Mouse (Mus musculus) midbrain, postnatal 0 days (tissue): ENCODE results near the gene Ptgs2. TPM values are rescaled to one million over a fixed set of nuclear protein-coding genes. Genes with fewer than 3 reads are reported as not detected.

Source experiments
- ATAC-seq: fragments of 200-750 bp; cut with Nextera tagmentation; 2 replicates; pipeline ENCODE4 v1.8.0; 2017; ENCODE audit warnings: moderate number of reproducible peaks, mild to moderate bottlenecking, moderate TSS enrichment, moderate library complexity; ENCODE audit not compliant: low FRiP score
- DNase-seq: peaks from one replicate; pipeline ENCODE4 v3.0.0-alpha.2; 2015; ENCODE audit warnings: low spot score
- H3K27ac ChIP-seq: fragments of 300-500 bp; sonication (generic); 2 replicates; pipeline ENCODE4 v1.5.1; 2014; ENCODE audit warnings: low read depth, mild to moderate bottlenecking, low read length, mixed read lengths
- H3K27me3 ChIP-seq: fragments of 300-500 bp; sonication (generic); 2 replicates; pipeline ENCODE4 v1.6.1; 2014; ENCODE audit warnings: low read length, control low read depth, mixed read lengths; ENCODE audit not compliant: insufficient read depth
- H3K36me3 ChIP-seq: fragments of 300-500 bp; sonication (generic); 2 replicates; pipeline ENCODE4 v1.6.1; 2014; ENCODE audit warnings: low read length, control low read depth, mixed read lengths; ENCODE audit not compliant: insufficient read depth
- H3K4me1 ChIP-seq: fragments of 300-500 bp; sonication (generic); 2 replicates; pipeline ENCODE4 v1.6.1; 2014; ENCODE audit warnings: mild to moderate bottlenecking, control low read depth, antibody characterized with exemption, low read length, mixed read lengths; ENCODE audit not compliant: insufficient read depth
- H3K4me2 ChIP-seq: fragments of 300-500 bp; sonication (generic); 2 replicates; pipeline ENCODE4 v1.6.1; 2014; ENCODE audit warnings: low read depth, mild to moderate bottlenecking, low read length, mixed read lengths; ENCODE audit not compliant: poor library complexity, severe bottlenecking
- H3K4me3 ChIP-seq: fragments of 300-500 bp; sonication (generic); 2 replicates; pipeline ENCODE4 v1.5.1; 2014; ENCODE audit warnings: low read depth, mild to moderate bottlenecking, low read length, moderate library complexity
- H3K9ac ChIP-seq: fragments of 300-500 bp; sonication (generic); replicated peaks from 2 replicates; pipeline ENCODE4 v1.6.1; 2014; ENCODE audit warnings: mild to moderate bottlenecking, low read length, moderate library complexity, mixed read lengths; ENCODE audit not compliant: poor library complexity, severe bottlenecking
- H3K9me3 ChIP-seq: fragments of 300-500 bp; sonication (generic); 2 replicates; pipeline ENCODE4 v1.6.1; 2016; ENCODE audit warnings: low read length, control low read depth
- CTCF ChIP-seq: IDR thresholded peaks from 2 replicates; pipeline ENCODE4 v1.5.1; 2016; ENCODE audit warnings: antibody characterized with exemption, mild to moderate bottlenecking
- WGBS: fragments of 180-500 bp; shearing (Covaris S2); extraction: QIAGEN DNeasy Blood & Tissue Kit; methylation state at CpG from one replicate; pipeline ENCODE4 v1.1.7; 2014; 5-methylcytosine and 5-hydroxymethylcytosine counted together
- polyA plus RNA-seq: library from polyadenylated mRNA; unstranded; fragments of >200 nt; fragmentation: Nextera tagmentation; extraction: Ambion mirVana; gene quantifications from 2 replicates; pipeline ENCODE4 v1.2.1, GENCODE M21; 2015
- total RNA-seq: library from RNA; depleted of rRNA; stranded (reverse); fragments of >200 nt; gene quantifications from 2 replicates; pipeline ENCODE4 v1.2.3, GENCODE M21; 2014

Ptgs2 gene
- total and polyA plus RNA-seq, 2 experiments from 2014 or later = 0.05 to 0.49 TPM

DNA sequence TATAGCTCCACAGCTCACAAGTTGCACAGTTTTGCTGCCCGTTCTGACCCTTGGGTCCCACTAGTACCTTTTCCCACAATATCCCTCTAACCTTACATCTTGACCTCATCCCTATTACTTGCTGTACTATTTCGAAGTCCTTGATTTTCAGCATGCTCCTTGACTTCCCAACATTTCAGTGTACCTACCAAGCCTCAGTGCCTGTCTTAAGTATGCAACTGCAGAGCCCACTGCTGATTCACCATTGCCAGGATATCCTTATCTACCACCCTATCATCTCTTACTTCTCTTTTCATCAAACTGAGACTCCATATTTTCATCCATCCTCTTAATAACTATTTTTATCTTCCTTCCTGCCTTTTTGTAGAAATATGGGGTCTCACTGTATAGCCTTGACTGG lies 9.8 kb downstream of the Ptgs2 start:
- WGBS = 77% methylated on average over 2 of the region's 2 CpGs
- no peak for TF ChIP-seq CTCF
- DNase-seq (no peak), ATAC-seq (no peak)
- Histone ChIP-seq H3K4me3 (no peak overlapping the region), H3K36me3 (no peaks in the 10 kb centered on the region), H3K4me1 (no peaks in the 10 kb centered on the region), H3K9me3 (no peaks in the 10 kb centered on the region), H3K4me2 (no peak overlapping the region), H3K9ac (no peak overlapping the region), H3K27me3 (no peaks in the 10 kb centered on the region), H3K27ac (no peak overlapping the region)

DNA sequence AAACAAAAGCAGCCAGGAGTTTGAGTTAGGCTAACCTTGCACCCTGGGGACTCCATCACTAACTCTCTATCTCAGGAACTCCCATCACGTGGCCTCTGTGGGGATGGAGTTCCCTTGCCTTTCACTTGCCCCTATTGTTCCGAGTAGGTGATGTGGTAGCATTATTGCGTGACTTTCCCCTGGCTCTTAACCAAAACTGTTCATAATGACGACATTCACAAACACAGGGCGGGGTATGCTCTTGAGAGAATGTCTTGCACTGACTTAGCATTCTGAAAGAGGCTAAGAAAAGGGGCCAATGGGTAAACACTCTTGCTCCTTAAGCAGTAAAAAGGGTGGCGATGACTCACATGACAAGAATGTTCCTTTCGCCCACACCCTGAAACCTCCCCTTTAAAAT lies 15.5 kb downstream of the Ptgs2 start:
- no peak overlapping the region for H3K27ac ChIP-seq
- no peak overlapping the region for H3K4me3 ChIP-seq
- 66% methylated on average over 7 of the region's 7 CpGs for WGBS
- no peaks in the 10 kb centered on the region for H3K27me3 ChIP-seq
- no peaks in the 10 kb centered on the region for H3K4me1 ChIP-seq
- DNase-seq (no peak), ATAC-seq (no peak)
- H3K9me3 ChIP-seq = no peaks in the 10 kb centered on the region
- H3K9ac ChIP-seq = no peak overlapping the region
- no peaks in the 10 kb centered on the region for H3K36me3 ChIP-seq
- H3K4me2 ChIP-seq = no peak overlapping the region
- TF ChIP-seq CTCF = no peak

DNA sequence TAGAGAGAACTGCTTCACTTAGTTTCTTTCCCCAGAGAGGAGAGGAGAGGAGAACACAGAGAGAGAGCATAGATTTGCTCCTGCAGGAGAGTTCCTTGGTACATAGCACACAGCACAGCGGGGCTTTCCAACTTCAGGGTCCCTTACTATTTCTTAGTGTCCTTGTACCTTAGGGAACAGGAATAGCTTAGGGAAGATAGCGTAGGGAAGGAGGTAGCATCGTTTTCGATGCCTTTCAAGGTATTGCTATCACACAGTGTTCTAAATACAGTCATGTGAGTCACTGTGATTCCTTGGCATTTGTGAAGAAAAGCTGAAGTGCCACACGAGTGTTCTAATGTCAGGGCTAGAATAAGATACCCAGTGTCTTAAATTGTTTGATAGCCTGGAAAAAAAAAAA lies 18.5 kb downstream of the Ptgs2 start:
- no peak overlapping the region for H3K4me3 ChIP-seq
- 85% methylated on average over 5 of the region's 5 CpGs for WGBS
- H3K4me1 ChIP-seq = no peaks in the 10 kb centered on the region
- H3K36me3 ChIP-seq = no peaks in the 10 kb centered on the region
- no peak overlapping the region for H3K27ac ChIP-seq
- H3K9ac ChIP-seq = no peak overlapping the region
- no peak for TF ChIP-seq CTCF
- H3K27me3 ChIP-seq = no peaks in the 10 kb centered on the region
- DNase-seq (no peak), ATAC-seq (no peak)
- no peaks in the 10 kb centered on the region for H3K9me3 ChIP-seq
- H3K4me2 ChIP-seq = no peak overlapping the region

DNA sequence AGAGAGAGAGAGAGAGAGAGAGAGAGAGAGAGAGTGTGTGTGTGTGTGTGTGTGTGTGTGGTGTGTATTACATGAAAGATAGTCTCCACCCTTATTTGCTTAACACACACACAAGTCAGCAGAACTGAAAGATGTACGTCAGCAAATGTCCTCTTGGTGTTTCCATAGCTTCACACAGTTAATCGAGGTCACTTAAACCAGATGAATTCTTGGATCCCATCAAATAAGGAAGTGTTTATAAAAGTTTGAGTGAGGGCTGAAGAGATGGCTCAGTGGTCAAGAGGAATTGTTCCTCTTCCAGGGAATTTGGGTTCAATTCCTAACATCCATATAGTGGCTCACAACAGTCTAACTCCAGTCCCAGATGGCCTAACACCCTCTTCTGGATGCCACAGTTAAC lies 25.7 kb downstream of the Ptgs2 start:
- Histone ChIP-seq H3K27me3 (no peaks in the 10 kb centered on the region), H3K27ac (no peak overlapping the region), H3K4me2 (no peak overlapping the region), H3K4me1 (no peaks in the 10 kb centered on the region), H3K4me3 (no peak overlapping the region), H3K9me3 (no peaks in the 10 kb centered on the region), H3K9ac (no peak overlapping the region), H3K36me3 (no peaks in the 10 kb centered on the region)
- ATAC-seq (no peak), DNase-seq (no peak)
- TF ChIP-seq CTCF = no peak
- WGBS = 85% methylated on average over 2 of the region's 2 CpGs

DNA sequence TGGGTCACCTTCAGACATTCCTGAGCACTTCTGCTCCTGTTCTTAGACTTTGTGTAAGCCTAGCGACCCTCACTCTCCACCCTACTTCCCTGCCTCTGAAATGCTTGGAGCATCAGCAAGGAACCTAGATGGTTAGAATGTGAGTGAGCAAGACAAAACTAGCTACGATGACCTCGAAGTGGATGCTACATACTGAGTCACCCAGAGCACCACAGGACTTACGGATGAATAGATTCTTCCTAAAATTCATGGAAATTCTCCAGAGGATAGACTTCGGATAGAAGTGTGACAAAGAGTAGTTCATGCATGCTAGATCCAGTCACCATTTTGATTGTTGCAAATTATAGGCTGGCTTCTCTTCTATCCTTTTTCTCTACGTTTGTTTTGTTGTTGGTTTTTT lies 30.2 kb downstream of the Ptgs2 start:
- no peaks in the 10 kb centered on the region for H3K4me1 ChIP-seq
- no peaks in the 10 kb centered on the region for H3K9me3 ChIP-seq
- ATAC-seq (no peak), DNase-seq (no peak)
- H3K27ac ChIP-seq = no peak overlapping the region
- H3K9ac ChIP-seq = no peak overlapping the region
- no peak overlapping the region for H3K4me3 ChIP-seq
- no peaks in the 10 kb centered on the region for H3K36me3 ChIP-seq
- 76% methylated on average over 6 of the region's 6 CpGs for WGBS
- H3K4me2 ChIP-seq = no peak overlapping the region
- TF ChIP-seq CTCF = no peak
- H3K27me3 ChIP-seq = no peaks in the 10 kb centered on the region

DNA sequence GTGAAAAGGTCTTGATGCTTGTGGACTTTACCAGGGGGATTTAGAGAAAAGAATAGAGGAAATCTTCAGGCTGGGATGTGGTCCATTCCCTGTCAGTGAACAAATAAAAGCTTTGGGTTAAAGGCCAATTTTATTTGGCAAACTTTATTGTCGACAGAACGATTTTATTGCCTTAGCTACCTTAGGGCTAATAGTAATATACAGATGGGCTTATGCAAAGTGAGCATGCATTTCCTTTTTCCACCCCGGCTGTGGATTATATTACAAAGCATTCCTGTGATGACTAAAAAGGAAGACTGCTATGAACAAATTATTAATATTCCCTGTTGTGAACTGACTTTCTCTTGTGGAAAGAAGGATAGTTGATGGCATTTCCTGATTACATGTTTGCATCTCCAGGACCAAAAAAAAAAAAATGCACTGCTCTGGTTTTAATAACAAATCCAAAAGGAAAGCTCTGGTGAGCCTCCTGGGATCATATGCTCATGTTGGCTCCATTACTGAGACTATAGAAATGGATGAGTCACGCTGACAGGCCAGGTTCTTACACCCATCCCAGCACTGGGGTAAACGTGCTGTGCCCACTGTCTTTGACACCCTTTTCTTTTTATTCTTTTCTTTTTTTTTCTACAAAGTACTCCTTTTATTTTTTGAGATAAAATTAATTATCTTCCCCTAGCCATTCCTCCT lies 30.9 kb downstream of the Ptgs2 start:
- H3K36me3 ChIP-seq = no peaks in the 10 kb centered on the region
- ATAC-seq (no peak), DNase-seq (no peak)
- H3K4me1 ChIP-seq = no peaks in the 10 kb centered on the region
- H3K27ac ChIP-seq = no peak overlapping the region
- 54% methylated on average over 5 of the region's 5 CpGs for WGBS
- H3K27me3 ChIP-seq = no peaks in the 10 kb centered on the region
- H3K4me3 ChIP-seq = no peak overlapping the region
- H3K9ac ChIP-seq = no peak overlapping the region
- no peak for TF ChIP-seq CTCF
- no peaks in the 10 kb centered on the region for H3K9me3 ChIP-seq
- no peak overlapping the region for H3K4me2 ChIP-seq
